Mouse (Mus musculus): ENCODE measurements at regions not wholly inside any gene's neighbourhood (a gene's known extent, or its start where the extent isn't known, plus 50 kb on each side); places are given as distances from the start of the nearest gene placed in this dataset.
A peak's percentile ranks its signal among the peaks of the same experiment; 100 is the strongest.

GRCm38 (mm10) chr13:97462110-97462883 lies 221.4 kb downstream of the Enc1 start:
- H3K4me1 ChIP-seq (ENCODE audit: control insufficient read depth in 1 of 2, insufficient read depth in 2 of 2, low read length in 2 of 2), result peaks cover 22 to 33% of the 10 kb centered on the region in 2 experiments
- peak; percentile 85 for DNase-seq (ENCODE audit: low read depth, low spot score)
- H3K9me3 ChIP-seq (replicated peaks; ENCODE audit: insufficient read depth, low read length), result no peaks in the 10 kb centered on the region
- H3K36me3 ChIP-seq (ENCODE audit: control insufficient read depth in 1 of 2, insufficient read depth in 2 of 2, low read length in 2 of 2), result peaks cover 0 to 33% of the 10 kb centered on the region in 2 experiments; a peak in 2 of 4 replicates
- no peaks in the 10 kb centered on the region for H3K79me2 ChIP-seq (ENCODE audit: control insufficient read depth, insufficient read depth, low read length, poor library complexity)
- peak overlapping the region; percentile 35 to 42 for H3K4me3 ChIP-seq (ENCODE audit: control insufficient read depth in 1 of 2, insufficient read depth in 1 of 2, low read depth in 2 of 2, low read length in 2 of 2)
- peak overlapping the region; percentile 45; the same call in 1 of the 2 replicates for H3K9ac ChIP-seq (ENCODE audit: control insufficient read depth, low read depth, low read length, poor library complexity, severe bottlenecking)
- no peaks in the 10 kb centered on the region for H3K27me3 ChIP-seq (ENCODE audit: control insufficient read depth in 1 of 2, insufficient read depth in 2 of 2, low read length in 2 of 2)
- H3K27ac ChIP-seq (ENCODE audit: control insufficient read depth, low read depth, low read length), result peak overlapping the region; percentile 98
- TF ChIP-seq EP300 (IDR thresholded peaks at IDR 0.05; ENCODE audit: low read depth in 1 of 2, low read length in 2 of 2) (peak; percentile 97 to 99), MXI1 (IDR thresholded peaks at IDR 0.05; ENCODE audit: low read depth, low read length) (peak; percentile 34; the same call in 1 of the 2 replicates), ELF1 (IDR thresholded peaks at IDR 0.05; ENCODE audit: low read depth, low read length) (peak; percentile 68; the same call in 1 of the 2 replicates), NELFE (IDR thresholded peaks at IDR 0.05; ENCODE audit: low read depth, low read length) (no peak), RAD21 (IDR thresholded peaks at IDR 0.05; ENCODE audit: low read depth, low read length) (no peak; the same call in 1 of the 2 replicates), TBP (IDR thresholded peaks at IDR 0.05; ENCODE audit: low read depth, low read length) (no peak), RCOR1 (IDR thresholded peaks at IDR 0.05; ENCODE audit: low read depth, low read length) (peak; percentile 96), SIN3A (IDR thresholded peaks at IDR 0.05; ENCODE audit: low read length) (peak; percentile 91), GATA1 (IDR thresholded peaks at IDR 0.05; ENCODE audit: low read depth, low read length) (peak; percentile 99), TCF12 (IDR thresholded peaks at IDR 0.05; ENCODE audit: low read depth, low read length) (peak; percentile 99), ETS1 (IDR thresholded peaks at IDR 0.05; ENCODE audit: low read depth, low read length) (peak; percentile 99), MYC (IDR thresholded peaks at IDR 0.05; ENCODE audit: low read depth, low read length) (peak; percentile 67; the same call in 1 of the 2 replicates), MAX (IDR thresholded peaks at IDR 0.05; ENCODE audit: low read length) (no peak), SMC3 (IDR thresholded peaks at IDR 0.05; ENCODE audit: low read depth, low read length) (no peak), BHLHE40 (IDR thresholded peaks at IDR 0.05; ENCODE audit: borderline replicate concordance, low read depth, low read length) (peak; percentile 68; the same call in 1 of the 2 replicates), UBTF (IDR thresholded peaks at IDR 0.05; ENCODE audit: borderline replicate concordance, insufficient read depth, low read depth, low read length) (no peak), MAZ (IDR thresholded peaks at IDR 0.05; ENCODE audit: low read depth, low read length) (no peak), ZMIZ1 (IDR thresholded peaks at IDR 0.05; ENCODE audit: low read depth, low read length) (peak; percentile 44; the same call in 1 of the 2 replicates), NRF1 (IDR thresholded peaks at IDR 0.05; ENCODE audit: insufficient read depth, low read depth, low read length, poor library complexity, severe bottlenecking) (no peak), E2F4 (IDR thresholded peaks at IDR 0.05; ENCODE audit: borderline replicate concordance, low read depth, low read length) (no peak), JUND (IDR thresholded peaks at IDR 0.05; ENCODE audit: low read depth, low read length) (peak; percentile 55; the same call in 1 of the 2 replicates), MYB (IDR thresholded peaks at IDR 0.05; ENCODE audit: low read depth, low read length) (0 out of 2 replicates have a peak, but pooled peaks have one; percentile 22), POLR2AphosphoS2 (IDR thresholded peaks at IDR 0.05; ENCODE audit: low read length) (peak; percentile 65; the same call in 1 of the 2 replicates), ZNF384 (IDR thresholded peaks at IDR 0.05; ENCODE audit: low read depth, low read length) (peak; percentile 86), MEF2A (IDR thresholded peaks at IDR 0.05; ENCODE audit: extremely low read depth, insufficient replicate concordance, low read depth, low read length, poor library complexity, severe bottlenecking) (no peak), CHD2 (IDR thresholded peaks at IDR 0.05; ENCODE audit: low read length) (peak; percentile 34), CTCF (IDR thresholded peaks at IDR 0.05 in 2 of 3, conservative IDR thresholded peaks at IDR 0.05 in 1 of 3; ENCODE audit: control insufficient read depth in 1 of 3, insufficient read depth in 1 of 3, low read depth in 2 of 3, low read length in 3 of 3, poor library complexity in 1 of 3, severe bottlenecking in 1 of 3) (no peak), HCFC1 (IDR thresholded peaks at IDR 0.05; ENCODE audit: low read depth, low read length) (no peak; the same call in 1 of the 2 replicates), CHD1 (IDR thresholded peaks at IDR 0.05; ENCODE audit: low read depth, low read length) (peak; percentile 23; the same call in 1 of the 2 replicates), KAT2A (conservative IDR thresholded peaks at IDR 0.05; ENCODE audit: low read depth, low read length) (peak; percentile 26; the same call in 1 of the 2 replicates), TAL1 (IDR thresholded peaks at IDR 0.05; ENCODE audit: low read length) (peak; percentile 95), POLR2AphosphoS5 (IDR thresholded peaks at IDR 0.05; ENCODE audit: borderline replicate concordance, low read depth, low read length) (no peak), POLR2A (IDR thresholded peaks at IDR 0.05; ENCODE audit: control insufficient read depth in 1 of 2, insufficient read depth in 1 of 2, low read depth in 1 of 2, low read length in 2 of 2, poor library complexity in 1 of 2) (no peak), USF2 (IDR thresholded peaks at IDR 0.05; ENCODE audit: borderline replicate concordance in 1 of 2, insufficient read depth in 1 of 2, low read depth in 1 of 2, low read length in 2 of 2) (no peak), ZKSCAN1 (IDR thresholded peaks at IDR 0.05; ENCODE audit: low read depth, low read length) (no peak)

All from MEL (cell line).